Mouse (Mus musculus) hindbrain, embryonic 14.5 days (tissue): ENCODE results near the gene Hist1h4d. TPM values are rescaled to one million over a fixed set of nuclear protein-coding genes. Genes with fewer than 3 reads are reported as not detected.
"Not testable (repeated sequence)": the region's sequence is repeated elsewhere in the genome, so short reads cannot be mapped to it uniquely, and the experiment has no call there.

Experiments
- ATAC-seq: fragments of 200-750 bp; cut with Nextera tagmentation; 2 replicates; pipeline ENCODE4 v1.8.0; 2017; ENCODE audit warnings: moderate number of reproducible peaks, mild to moderate bottlenecking, moderate TSS enrichment, moderate library complexity; ENCODE audit not compliant: low FRiP score
- DNase-seq: peaks from one replicate; pipeline ENCODE4 v3.0.0-alpha.2; 2015; ENCODE audit warnings: low spot score
- H3K27ac ChIP-seq: fragments of 300-500 bp; sonication (generic); 2 replicates; pipeline ENCODE4 v1.5.1; 2014; ENCODE audit warnings: mild to moderate bottlenecking, moderate library complexity
- H3K27me3 ChIP-seq: fragments of 300-500 bp; sonication (generic); 2 replicates; pipeline ENCODE4 v1.6.1; 2014; ENCODE audit warnings: mild to moderate bottlenecking, low read length, mixed read lengths; ENCODE audit not compliant: control insufficient read depth, insufficient read depth
- H3K36me3 ChIP-seq: fragments of 300-500 bp; sonication (generic); replicated peaks from 2 replicates; pipeline ENCODE4 v1.6.1; 2014; ENCODE audit not compliant: control insufficient read depth, insufficient read depth
- H3K4me1 ChIP-seq: fragments of 300-500 bp; sonication (generic); replicated peaks from 2 replicates; pipeline ENCODE4 v1.6.1; 2014; ENCODE audit warnings: antibody characterized with exemption, low read length, mixed read lengths; ENCODE audit not compliant: control insufficient read depth, insufficient read depth
- H3K4me2 ChIP-seq: fragments of 300-500 bp; sonication (generic); replicated peaks from 2 replicates; pipeline ENCODE4 v1.6.1; 2014; ENCODE audit warnings: mild to moderate bottlenecking, moderate library complexity
- H3K4me3 ChIP-seq: fragments of 300-500 bp; sonication (generic); replicated peaks from 2 replicates; pipeline ENCODE4 v1.5.1; 2014; ENCODE audit warnings: mild to moderate bottlenecking, low read length
- H3K9ac ChIP-seq: fragments of 300-500 bp; sonication (generic); 2 replicates; pipeline ENCODE4 v1.6.1; 2014
- H3K9me3 ChIP-seq: fragments of 300-500 bp; sonication (generic); 2 replicates; pipeline ENCODE4 v1.6.1; 2016; ENCODE audit warnings: low read length; ENCODE audit not compliant: control insufficient read depth
- WGBS: fragments of 180-500 bp; shearing (Covaris S2); extraction: QIAGEN DNeasy Blood & Tissue Kit; methylation state at CpG from one replicate; pipeline ENCODE4 v1.1.7; 2014; 5-methylcytosine and 5-hydroxymethylcytosine counted together
- polyA plus RNA-seq: library from polyadenylated mRNA; unstranded; fragments of >200 nt; fragmentation: Nextera tagmentation; extraction: Ambion mirVana; gene quantifications from 2 replicates; pipeline ENCODE4 v1.2.1, GENCODE M21; 2014

The Hist1h4d gene
- polyA plus RNA-seq, 1 experiment from 2014 or later, result 37.2 TPM

DNA sequence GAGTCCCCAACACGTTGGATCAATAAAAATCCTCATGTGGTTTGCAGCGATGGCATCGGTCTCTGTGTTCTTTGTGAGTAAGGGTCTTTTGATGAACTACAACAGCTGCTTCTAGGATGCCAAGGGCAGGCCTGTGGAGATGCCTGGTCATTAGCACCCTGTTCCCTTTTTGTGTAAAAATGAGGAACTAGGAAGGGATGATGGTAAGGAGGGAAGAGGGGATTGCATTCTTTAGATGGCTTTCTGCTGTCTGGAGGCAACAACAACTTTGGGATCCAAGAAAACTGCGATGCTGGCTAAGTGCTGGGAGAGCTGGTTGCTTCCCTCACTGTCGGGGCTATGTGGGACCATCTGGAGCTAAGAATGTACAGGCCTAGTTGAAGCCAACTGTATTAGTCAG lies 43.1 kb upstream of the Hist1h4d start:
- H3K4me1 ChIP-seq, result peaks cover 11% of the 10 kb centered on the region
- DNase-seq (no peak), ATAC-seq (no peak)
- H3K36me3 ChIP-seq, result no peaks in the 10 kb centered on the region
- H3K27me3 ChIP-seq, result no peaks in the 10 kb centered on the region
- H3K9me3 ChIP-seq, result no peaks in the 10 kb centered on the region
- no peak overlapping the region for H3K4me2 ChIP-seq
- no peak overlapping the region for H3K4me3 ChIP-seq
- 77% methylated on average over 5 of the region's 5 CpGs for WGBS
- H3K9ac ChIP-seq, result no peak overlapping the region
- no peak overlapping the region for H3K27ac ChIP-seq

DNA sequence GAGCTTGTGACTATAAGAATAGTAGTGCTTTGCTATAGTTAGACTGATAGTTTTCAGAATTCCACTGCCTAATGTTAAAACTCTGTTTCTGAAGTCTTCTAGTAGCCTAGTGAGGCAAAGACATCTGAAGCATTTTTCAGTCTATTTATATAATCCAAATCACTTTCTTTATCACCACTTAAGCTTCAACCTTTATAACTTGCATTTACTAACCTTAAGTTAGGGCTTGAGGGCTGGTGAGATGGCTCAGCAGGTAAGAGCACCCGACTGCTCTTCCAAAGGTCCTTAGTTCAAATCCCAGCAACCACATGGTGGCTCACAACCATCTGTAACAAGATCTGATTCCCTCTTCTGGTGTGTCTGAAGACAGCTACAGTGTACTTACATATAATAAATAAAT lies 41.6 kb upstream of the Hist1h4d start:
- not testable (repeated sequence) for H3K27ac ChIP-seq, H3K4me3 ChIP-seq, DNase-seq, H3K9ac ChIP-seq, H3K4me1 ChIP-seq, H3K36me3 ChIP-seq, H3K4me2 ChIP-seq, H3K9me3 ChIP-seq, H3K27me3 ChIP-seq, ATAC-seq
- WGBS, result 78% methylated on average over 1 of the region's 1 CpGs

DNA sequence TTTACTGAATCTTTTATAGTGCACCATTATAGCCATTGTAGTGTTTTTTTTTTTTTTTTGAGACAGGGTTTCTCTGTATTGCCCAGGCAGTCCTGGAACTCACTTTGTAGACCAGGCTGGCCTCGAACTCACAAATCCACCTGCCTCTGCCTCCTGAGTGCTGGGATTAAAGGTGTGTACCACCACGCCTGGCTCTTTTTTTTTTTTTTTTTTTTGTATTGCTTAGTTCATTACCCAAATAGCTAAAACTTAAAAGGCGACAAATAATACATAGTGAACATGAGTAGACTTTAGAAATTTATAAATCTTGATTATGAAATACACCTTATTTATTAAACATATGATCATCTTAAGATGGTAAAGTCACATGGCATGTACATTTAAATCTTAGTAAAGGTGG lies 39.9 kb upstream of the Hist1h4d start:
- H3K27ac ChIP-seq, result no peak overlapping the region
- H3K9me3 ChIP-seq, result no peaks in the 10 kb centered on the region
- no peak for ATAC-seq
- 87% methylated on average over 3 of the region's 3 CpGs for WGBS
- H3K36me3 ChIP-seq, result no peaks in the 10 kb centered on the region
- H3K4me2 ChIP-seq, result no peak overlapping the region
- 0 out of 2 replicates have a peak, but pooled peaks cover 6% of the 10 kb centered on the region for H3K4me1 ChIP-seq
- DNase-seq, result no peak
- no peak overlapping the region for H3K9ac ChIP-seq
- H3K27me3 ChIP-seq, result no peaks in the 10 kb centered on the region
- no peak overlapping the region for H3K4me3 ChIP-seq

DNA sequence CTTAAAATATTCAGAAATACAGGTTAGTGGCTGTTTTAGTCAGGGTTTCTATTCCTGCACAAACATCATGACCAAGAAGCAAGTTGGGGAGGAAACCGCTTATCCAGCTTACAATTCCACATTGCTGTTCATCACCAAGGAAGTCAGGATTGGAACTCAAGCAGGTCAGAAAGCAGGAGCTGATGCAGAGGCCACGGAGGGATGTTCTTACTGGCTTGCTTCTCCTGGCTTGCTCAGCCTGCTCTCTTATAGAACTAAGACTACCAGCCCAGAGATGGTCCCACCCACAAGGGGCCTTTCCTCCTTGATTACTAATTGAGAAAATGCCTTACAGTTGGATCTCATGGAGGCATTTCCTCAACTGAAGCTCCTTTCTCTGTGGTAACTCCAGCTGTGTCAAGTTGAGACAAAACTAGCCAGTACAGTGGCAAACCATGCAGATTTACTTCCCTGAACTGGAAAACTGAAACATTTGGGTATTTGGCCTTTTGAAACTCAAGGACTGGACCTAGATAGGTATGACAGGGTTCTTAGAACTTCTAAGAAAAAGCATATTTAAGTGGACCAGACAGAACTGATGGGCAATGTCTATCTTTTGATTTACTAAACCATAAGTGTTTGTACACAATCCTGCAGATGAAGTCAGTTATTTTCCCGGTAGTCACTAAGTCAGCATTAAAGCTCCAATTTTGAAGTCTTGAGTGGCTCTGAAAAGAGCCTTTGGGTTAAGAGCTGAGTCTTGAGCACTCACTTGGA lies 39.0 kb upstream of the Hist1h4d start:
- DNase-seq, H3K9me3 ChIP-seq, H3K36me3 ChIP-seq, H3K4me1 ChIP-seq, H3K27ac ChIP-seq, H3K27me3 ChIP-seq, ATAC-seq: not testable (repeated sequence)
- Histone ChIP-seq H3K4me3 (peak overlapping the region; percentile 44), H3K4me2 (peak overlapping the region; percentile 82), H3K9ac (peak overlapping the region; percentile 56)
- 6% methylated on average over 3 of the region's 3 CpGs for WGBS

DNA sequence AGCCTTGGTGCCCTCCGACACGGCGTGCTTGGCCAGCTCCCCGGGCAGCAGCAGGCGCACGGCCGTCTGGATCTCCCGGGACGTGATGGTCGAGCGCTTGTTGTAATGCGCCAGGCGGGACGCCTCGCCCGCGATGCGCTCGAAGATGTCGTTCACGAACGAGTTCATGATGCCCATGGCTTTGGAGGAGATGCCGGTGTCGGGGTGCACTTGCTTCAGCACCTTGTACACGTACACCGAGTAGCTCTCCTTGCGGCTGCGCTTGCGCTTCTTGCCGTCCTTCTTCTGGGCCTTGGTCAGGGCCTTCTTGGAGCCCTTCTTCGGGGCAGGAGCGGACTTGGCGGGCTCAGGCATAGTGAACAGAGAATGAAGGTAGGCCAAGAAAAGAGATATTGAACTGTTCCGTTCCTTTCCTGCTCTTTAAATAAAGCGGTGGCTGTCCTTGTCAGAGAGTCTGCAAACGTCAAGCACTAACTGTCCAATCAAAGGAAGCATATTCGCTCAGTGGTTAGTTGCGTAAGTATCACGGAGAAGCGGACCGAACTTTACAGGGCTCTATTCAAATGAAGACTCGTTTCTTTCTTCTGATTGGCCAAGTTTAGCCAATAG lies 38.3 kb upstream of the Hist1h4d start, which contains the start of gene Hist1h2bh:
Gene Hist1h2bh, minus strand, starts transcription at position 394 of the 609 bp plus-strand sequence.
- not testable (repeated sequence) for H3K4me1 ChIP-seq, H3K36me3 ChIP-seq, H3K27me3 ChIP-seq, H3K9me3 ChIP-seq
- H3K4me2 ChIP-seq, result peak within 1 kb of the TSS; percentile 82
- under 1% methylated on average over 24 of the region's 42 CpGs for WGBS
- H3K9ac ChIP-seq, result peak within 1 kb of the TSS; percentile 56
- peak within 1 kb of the TSS; percentile 44 for H3K4me3 ChIP-seq
- peak within 1 kb of the TSS; percentile 86; the same call in 1 of the 2 replicates for H3K27ac ChIP-seq
- peak; percentile 91 for ATAC-seq
- DNase-seq, result peak; percentile 79

DNA sequence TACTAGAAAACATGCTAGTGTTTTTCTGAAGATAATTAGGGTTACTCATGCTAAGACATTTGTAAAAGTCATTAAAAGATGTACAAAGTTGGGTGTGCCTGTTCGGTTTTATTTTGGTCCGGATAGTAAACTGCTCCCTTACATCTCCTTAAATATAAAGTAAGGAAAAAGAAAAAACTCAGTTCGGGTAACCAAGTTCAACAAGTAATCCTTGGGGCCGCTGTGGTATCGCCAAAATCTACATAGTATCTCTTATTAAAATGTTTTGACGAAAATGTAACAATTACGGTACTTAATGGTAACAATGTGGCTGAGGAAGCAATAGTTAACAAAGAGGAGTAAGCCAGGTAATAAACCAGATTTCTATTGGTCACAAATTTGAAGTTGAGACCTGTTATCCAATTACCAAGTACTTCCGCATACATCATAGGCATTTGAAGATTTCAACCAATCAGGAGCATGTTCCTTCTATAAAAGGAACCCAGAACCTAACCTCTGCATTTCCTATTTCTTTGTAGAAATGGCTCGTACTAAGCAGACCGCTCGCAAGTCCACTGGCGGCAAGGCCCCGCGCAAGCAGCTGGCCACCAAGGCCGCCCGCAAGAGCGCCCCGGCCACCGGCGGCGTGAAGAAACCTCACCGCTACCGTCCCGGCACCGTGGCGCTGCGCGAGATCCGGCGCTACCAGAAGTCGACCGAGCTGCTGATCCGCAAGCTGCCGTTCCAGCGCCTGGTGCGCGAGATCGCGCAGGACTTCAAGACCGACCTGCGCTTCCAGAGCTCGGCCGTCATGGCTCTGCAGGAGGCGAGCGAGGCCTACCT lies 37.2 kb upstream of the Hist1h4d start, which contains the start of gene Hist1h3f:
Gene Hist1h3f, plus strand, starts transcription at position 88 of the 822 bp plus-strand sequence.
- under 1% methylated on average over 22 of the region's 45 CpGs for WGBS
- no peaks in the 10 kb centered on the region for H3K9me3 ChIP-seq
- peak within 1 kb of the TSS; percentile 63 for H3K9ac ChIP-seq
- 0 out of 2 replicates have a peak, but pooled peaks cover 6% of the 10 kb centered on the region for H3K4me1 ChIP-seq
- H3K36me3 ChIP-seq, result no peaks in the 10 kb centered on the region
- peak within 1 kb of the TSS; percentile 44 for H3K4me3 ChIP-seq
- H3K27me3 ChIP-seq, result no peaks in the 10 kb centered on the region
- H3K27ac ChIP-seq, result peak within 1 kb of the TSS; percentile 86
- peak within 1 kb of the TSS; percentile 82 for H3K4me2 ChIP-seq
- ATAC-seq (peak; percentile 95), DNase-seq (peak; percentile 98)

DNA sequence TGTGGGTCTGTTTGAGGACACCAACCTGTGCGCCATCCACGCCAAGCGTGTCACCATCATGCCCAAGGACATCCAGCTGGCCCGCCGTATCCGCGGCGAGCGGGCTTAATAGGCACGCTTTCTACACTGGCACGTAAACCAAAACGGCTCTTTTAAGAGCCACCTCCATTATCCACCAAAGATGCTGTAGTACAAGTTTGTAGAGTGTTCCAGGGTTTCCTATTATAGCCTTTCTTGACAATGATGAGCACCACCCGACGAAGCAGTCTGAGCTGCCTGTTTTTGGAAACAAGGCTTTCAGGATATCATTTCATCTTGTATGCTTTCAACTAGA lies 36.6 kb upstream of the Hist1h4d start:
- Histone ChIP-seq H3K4me3 (peak overlapping the region; percentile 44), H3K27ac (peak overlapping the region; percentile 86), H3K4me2 (peak overlapping the region; percentile 82), H3K9ac (peak overlapping the region; percentile 63)
- H3K4me1 ChIP-seq, ATAC-seq, DNase-seq, H3K36me3 ChIP-seq, H3K27me3 ChIP-seq, H3K9me3 ChIP-seq: not testable (repeated sequence)
- under 1% methylated on average over 14 of the region's 14 CpGs for whole genome bisulfite sequencing

DNA sequence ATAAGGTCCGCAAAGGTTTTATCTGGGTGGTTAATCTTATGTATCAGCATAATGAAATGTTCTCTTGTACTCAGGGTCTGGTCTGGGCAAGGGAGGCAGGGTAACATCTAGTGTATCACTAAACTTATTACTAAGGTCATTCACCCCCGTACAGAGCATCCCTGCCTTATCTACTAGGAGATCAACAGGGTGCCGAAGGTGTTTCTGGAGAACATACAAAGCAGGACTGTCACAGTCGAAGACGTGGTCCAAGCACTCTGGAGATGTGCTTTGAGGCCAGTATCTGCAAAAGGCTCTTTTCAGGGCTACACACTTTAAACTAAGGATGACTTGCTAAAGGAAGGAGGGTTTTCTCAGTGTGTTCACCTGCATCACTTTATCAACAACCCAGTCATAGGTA lies 34.7 kb upstream of the Hist1h4d start:
- WGBS, result 83% methylated on average over 5 of the region's 5 CpGs
- Histone ChIP-seq H3K27me3 (no peaks in the 10 kb centered on the region), H3K4me2 (no peak overlapping the region), H3K4me3 (no peak overlapping the region), H3K36me3 (no peaks in the 10 kb centered on the region), H3K9me3 (no peaks in the 10 kb centered on the region), H3K27ac (no peak overlapping the region), H3K4me1 (peaks cover 13% of the 10 kb centered on the region), H3K9ac (no peak overlapping the region)
- ATAC-seq, result no peak
- no peak for DNase-seq

DNA sequence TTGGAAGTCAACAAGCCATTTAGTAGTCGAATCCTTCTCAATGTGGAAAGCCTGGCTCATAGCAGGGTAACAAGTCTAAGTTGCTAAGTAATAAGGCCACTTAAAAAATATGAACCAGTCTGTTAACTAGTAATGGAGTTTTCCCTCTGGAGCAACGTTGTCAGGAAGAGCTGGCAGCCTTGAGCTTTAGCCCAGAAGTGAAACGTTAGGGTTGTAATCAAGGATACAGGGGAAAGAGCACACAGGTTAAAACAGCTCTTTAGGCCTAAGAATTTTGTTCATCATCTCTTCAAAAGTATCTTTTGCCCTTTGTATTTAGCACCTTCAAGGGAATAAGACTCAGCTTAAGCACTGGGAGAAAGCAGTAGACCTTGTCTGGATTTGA lies 30.6 kb upstream of the Hist1h4d start:
- ATAC-seq (no peak), DNase-seq (no peak)
- H3K9me3 ChIP-seq, result no peaks in the 10 kb centered on the region
- no peaks in the 10 kb centered on the region for H3K27me3 ChIP-seq
- peak overlapping the region; percentile 40 for H3K4me3 ChIP-seq
- H3K4me2 ChIP-seq, result peak overlapping the region; percentile 65
- 6% methylated on average over 3 of the region's 3 CpGs for WGBS
- H3K27ac ChIP-seq, result peak overlapping the region; percentile 89
- H3K4me1 ChIP-seq, result peaks cover 22% of the 10 kb centered on the region
- H3K36me3 ChIP-seq, result no peaks in the 10 kb centered on the region
- H3K9ac ChIP-seq, result peak overlapping the region; percentile 62
